In the genomic region with DNA sequence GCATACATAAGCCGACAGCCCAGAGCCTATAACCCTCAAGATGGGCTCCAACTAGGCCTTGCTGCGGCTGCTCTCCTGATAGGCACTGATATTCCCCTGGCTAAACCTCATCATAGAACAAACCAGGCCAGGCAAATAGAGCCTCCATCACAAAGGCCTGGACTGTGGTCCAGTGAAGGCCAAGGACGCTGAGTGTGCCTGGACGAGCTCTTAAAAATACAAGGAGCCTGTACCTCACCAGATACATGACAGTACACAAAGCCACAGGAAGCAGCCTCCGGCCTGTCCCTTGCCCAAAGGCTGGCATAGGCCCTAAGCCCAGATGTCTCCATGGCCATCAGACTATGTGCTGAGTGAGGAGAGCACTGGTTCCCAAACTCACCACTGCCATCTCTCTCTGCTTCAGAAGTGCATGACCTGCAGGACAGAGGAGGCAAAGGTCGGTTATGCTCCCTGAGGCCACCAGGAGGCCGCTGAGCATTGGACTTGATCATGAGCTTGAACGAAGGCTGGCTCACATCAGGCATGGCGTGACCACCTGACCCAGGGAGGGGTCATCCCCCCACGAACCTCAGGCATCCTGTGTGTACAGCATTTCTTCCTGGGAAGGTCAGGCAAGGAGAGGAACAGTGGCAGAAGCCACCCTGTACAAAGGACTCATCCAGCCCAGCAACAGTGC, we compare ENCODE assay signal across 12 mouse cellular contexts. TPM values are rescaled to one million over a fixed set of nuclear protein-coding genes. Genes with fewer than 3 reads are reported as not detected.
DNase-seq lines count a peak whose midpoint lies in the region; ATAC-seq and TF ChIP-seq lines count a peak whose summit lies in the region.
"Had no signal": no experiment of that assay in that cellular context is flagged by ENCODE, and none has a peak within 500 bp of the region (broad histone marks: within the 10 kb centered on the region; RNA-seq: fewer than 3 reads in every experiment).

No protein-coding gene starts in this region.

- no peak overlapping the region for H3K27ac ChIP-seq in liver, embryonic 14.5 days
- H3K27ac ChIP-seq in bone marrow, adult 2 months (ENCODE audit: control insufficient read depth, insufficient read depth, low read depth, low read length, poor library complexity): no peak overlapping the region
- H3K27ac ChIP-seq: heart, embryonic 13.5 days; hindbrain, embryonic 15.5 days; limb, embryonic 15.5 days had no signal

- 61% methylated on average over 10 of the region's 10 CpGs for WGBS in liver, embryonic 14.5 days (ENCODE audit: insufficient replicate concordance)
- WGBS in bone marrow, adult 2 months: 74% methylated on average over 10 of the region's 10 CpGs

- H3K27me3 ChIP-seq in liver, embryonic 14.5 days (ENCODE audit: control insufficient read depth, insufficient read depth, low read length): no peaks in the 10 kb centered on the region
- H3K27me3 ChIP-seq: heart, embryonic 13.5 days; hindbrain, embryonic 15.5 days; limb, embryonic 15.5 days had no signal

- H3K9me3 ChIP-seq in liver, embryonic 14.5 days (ENCODE audit: control insufficient read depth, low read length): no peaks in the 10 kb centered on the region
- H3K9me3 ChIP-seq: heart, embryonic 13.5 days; hindbrain, embryonic 15.5 days; limb, embryonic 15.5 days had no signal

- peak; percentile 65 for DNase-seq in adrenal gland, adult 2 months
- DNase-seq in adrenal gland, postnatal 4 days (ENCODE audit: low spot score in 2 of 2): no peak
- no peak for DNase-seq in liver, embryonic 14.5 days (ENCODE audit: low read depth in 3 of 3, low spot score in 3 of 3)
- DNase-seq in liver: no peak
- DNase-seq in urinary bladder, postnatal 14 days (ENCODE audit: low spot score): no peak
- no peak for DNase-seq in ovary, postnatal 10 days (ENCODE audit: low spot score)

- TF ChIP-seq EP300 in liver, embryonic 14.5 days (IDR thresholded peaks at IDR 0.05; ENCODE audit: low read depth): no peak

- no peak overlapping the region for H3K9ac ChIP-seq in liver, embryonic 14.5 days (replicated peaks)
- H3K9ac ChIP-seq: heart, embryonic 13.5 days; hindbrain, embryonic 15.5 days; limb, embryonic 15.5 days had no signal

- no peak overlapping the region for H3K4me3 ChIP-seq in liver, embryonic 14.5 days (ENCODE audit: insufficient read depth in 1 of 2, low read depth in 2 of 2, low read length in 2 of 2)
- H3K4me3 ChIP-seq in bone marrow, adult 2 months (replicated peaks; ENCODE audit: control insufficient read depth, low read depth, low read length): no peak overlapping the region
- H3K4me3 ChIP-seq: heart, embryonic 13.5 days; hindbrain, embryonic 15.5 days; limb, embryonic 15.5 days had no signal

- no peak for ATAC-seq in liver, embryonic 14.5 days (ENCODE audit: insufficient read depth)
- ATAC-seq in megakaryocyte progenitor cell, adult 5-6 weeks (replicated peaks; ENCODE audit: poor library complexity): peak; percentile 59

- no peaks in the 10 kb centered on the region for H3K4me1 ChIP-seq in liver, embryonic 14.5 days (replicated peaks; ENCODE audit: control insufficient read depth in 2 of 2, insufficient read depth in 2 of 2, low read length in 1 of 2)
- no peaks in the 10 kb centered on the region; the same call in none of the 2 replicates for H3K4me1 ChIP-seq in bone marrow, adult 2 months (ENCODE audit: control insufficient read depth, insufficient read depth, low read length)

- no peak overlapping the region for H3K4me2 ChIP-seq in liver, embryonic 14.5 days (ENCODE audit: low read depth)
- H3K4me2 ChIP-seq: heart, embryonic 13.5 days; hindbrain, embryonic 15.5 days; limb, embryonic 15.5 days; midbrain, embryonic 11.5 days had no signal

- TF ChIP-seq CTCF in liver, embryonic 14.5 days (IDR thresholded peaks at IDR 0.05; ENCODE audit: low read depth): peak; percentile 61
- TF ChIP-seq CTCF in bone marrow, adult 2 months (IDR thresholded peaks at IDR 0.05; ENCODE audit: control insufficient read depth, insufficient read depth, low read length): peak; percentile 11; the same call in 1 of the 2 replicates

- TF ChIP-seq POLR2A in bone marrow, adult 2 months (IDR thresholded peaks at IDR 0.05; ENCODE audit: borderline replicate concordance, control insufficient read depth, low read depth, low read length): no peak

- no peaks in the 10 kb centered on the region for H3K36me3 ChIP-seq in liver, embryonic 14.5 days (replicated peaks; ENCODE audit: control insufficient read depth, insufficient read depth, low read depth)
- H3K36me3 ChIP-seq: heart, embryonic 13.5 days; hindbrain, embryonic 15.5 days had no signal

RNA-seq across cellular contexts. Expression of a gene that starts 8.7 kb away (rescaled TPM):
- total RNA-seq in adrenal gland, adult 2 months (2021): 10 to 100 TPM; 30.2 to 46.7 TPM
- polyA plus RNA-seq in adrenal gland, adult 2 months (2012; rRNA removed): 68.7 and 99.1 TPM in 2 replicates
- 10 to 100 TPM; 13.8 to 19.0 TPM for total RNA-seq in adrenal gland, postnatal 4 days (2021)
- polyA plus RNA-seq in liver, embryonic 14.5 days (2012; rRNA removed): 4.3 and 5.5 TPM in 2 replicates
- 2.6 and 3.2 TPM in 2 replicates for polyA plus RNA-seq in liver, embryonic 14.5 days (2014; fragmentation: Nextera tagmentation; extraction: Ambion mirVana)
- polyA plus RNA-seq in bone marrow, adult 2 months (2011; ENCODE audit: insufficient read depth, insufficient read length, low replicate concordance, missing spikeins): 7.8 and 20.6 TPM in 2 replicates
- 10.9 and 16.8 TPM in 2 replicates for total RNA-seq in megakaryocyte progenitor cell, adult 5-6 weeks (2015)
- total RNA-seq in megakaryocyte progenitor cell, adult 5-6 weeks (2017): 60.3 and 64.2 TPM in 2 replicates

RNA-seq across cellular contexts. Expression of a gene that starts 28.6 kb away (rescaled TPM):
- total RNA-seq in adrenal gland, adult 2 months (2021): 10 to 100 TPM; 71.3 to 75.7 TPM
- 127 and 132 TPM in 2 replicates for polyA plus RNA-seq in adrenal gland, adult 2 months (2012; rRNA removed)
- 10 to 100 TPM; 52.6 to 57.4 TPM for total RNA-seq in adrenal gland, postnatal 4 days (2021)
- polyA plus RNA-seq in liver, embryonic 14.5 days (2012; rRNA removed): 11.4 and 12.5 TPM in 2 replicates
- 22.1 and 22.5 TPM in 2 replicates for polyA plus RNA-seq in liver, embryonic 14.5 days (2014; fragmentation: Nextera tagmentation; extraction: Ambion mirVana)
- 39.7 and 71.5 TPM in 2 replicates for polyA plus RNA-seq in bone marrow, adult 2 months (2011; ENCODE audit: insufficient read depth, insufficient read length, low replicate concordance, missing spikeins)
- 30.8 and 33.9 TPM in 2 replicates for total RNA-seq in megakaryocyte progenitor cell, adult 5-6 weeks (2015)
- total RNA-seq in megakaryocyte progenitor cell, adult 5-6 weeks (2017): 18.2 and 23.7 TPM in 2 replicates

RNA-seq across cellular contexts. Expression of a gene that starts 46.2 kb away (rescaled TPM):
- total RNA-seq in adrenal gland, adult 2 months (2021): under 1 TPM; 0.14 to 0.23 TPM
- 0.58 and 0.90 TPM in 2 replicates for polyA plus RNA-seq in adrenal gland, adult 2 months (2012; rRNA removed)
- total RNA-seq in adrenal gland, postnatal 4 days (2021): under 1 TPM; 0.98 to 0.99 TPM
- polyA plus RNA-seq in liver, embryonic 14.5 days (2012; rRNA removed): 0.52 and 0.91 TPM in 2 replicates
- 0.32 and 0.46 TPM in 2 replicates for polyA plus RNA-seq in liver, embryonic 14.5 days (2014; fragmentation: Nextera tagmentation; extraction: Ambion mirVana)
- polyA plus RNA-seq in bone marrow, adult 2 months (2011; ENCODE audit: insufficient read depth, insufficient read length, low replicate concordance, missing spikeins): 0.77 and 1.2 TPM in 2 replicates
- total RNA-seq in megakaryocyte progenitor cell, adult 5-6 weeks (2015): 6.0 and 8.3 TPM in 2 replicates
- 2.2 and 2.3 TPM in 2 replicates for total RNA-seq in megakaryocyte progenitor cell, adult 5-6 weeks (2017)
